In the genomic region with DNA sequence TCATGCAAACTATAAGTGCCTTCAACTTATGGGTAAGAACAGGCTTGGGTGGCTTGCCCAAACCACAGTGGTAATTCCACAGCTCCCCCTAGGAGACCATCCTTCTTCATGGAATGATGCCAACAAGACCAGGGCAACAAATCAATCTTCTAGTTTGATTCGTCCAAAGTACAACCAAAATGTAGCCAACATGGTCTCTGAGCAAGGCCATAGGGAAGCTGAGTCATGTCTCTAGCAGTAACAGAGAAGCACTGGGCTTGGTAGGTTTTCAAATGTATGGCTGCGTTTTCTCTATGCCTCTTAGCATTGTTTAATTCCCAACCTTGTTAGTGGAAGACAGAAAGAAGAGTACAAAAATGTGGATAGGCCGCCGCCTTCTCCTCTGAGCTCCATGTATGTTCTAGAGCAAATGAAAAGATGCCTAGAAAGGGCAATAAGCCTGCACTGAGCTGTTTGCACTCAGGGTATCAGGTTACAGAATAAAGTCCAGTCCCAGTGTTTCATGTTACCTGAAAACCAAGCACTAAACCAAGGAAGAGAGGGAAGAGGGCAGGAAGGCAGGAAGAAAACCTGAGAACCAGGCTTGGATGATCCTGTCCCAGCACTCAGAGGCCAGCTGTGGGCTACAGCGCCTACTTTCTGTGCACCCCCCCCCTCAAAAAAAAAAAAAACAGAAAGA, we compare ENCODE assay signal across 16 mouse cellular contexts.
A peak's percentile ranks its signal among the peaks of the same experiment; 100 is the strongest.
DNase-seq lines count a peak whose midpoint lies in the region; ATAC-seq and TF ChIP-seq lines count a peak whose summit lies in the region.
"Had no signal": no experiment of that assay in that cellular context is flagged by ENCODE, and none has a peak within 500 bp of the region (broad histone marks: within the 10 kb centered on the region; RNA-seq: fewer than 3 reads in every experiment).

No protein-coding gene starts in this region.

- no peak overlapping the region for H3K4me3 ChIP-seq in heart, embryonic 13.5 days
- no peak overlapping the region for H3K4me3 ChIP-seq in liver, embryonic 12.5 days
- H3K4me3 ChIP-seq in intestine, embryonic 15.5 days (replicated peaks), result no peak overlapping the region
- no peak overlapping the region for H3K4me3 ChIP-seq in small intestine, adult 2 months (ENCODE audit: low read depth, low read length)
- H3K4me3 ChIP-seq: hindbrain, embryonic 13.5 days; layer of hippocampus, adult 2 months; midbrain, embryonic 12.5 days had no signal

- 80% methylated on average over 5 of the region's 5 CpGs for WGBS in heart, embryonic 13.5 days
- WGBS in liver, embryonic 12.5 days (ENCODE audit: insufficient replicate concordance), result 74% methylated on average over 5 of the region's 5 CpGs
- WGBS in intestine, embryonic 15.5 days, result 50% methylated on average over 5 of the region's 5 CpGs
- WGBS in small intestine, adult 2 months, result 24% methylated on average over 5 of the region's 5 CpGs

- H3K4me2 ChIP-seq in heart, embryonic 13.5 days, result no peak overlapping the region
- H3K4me2 ChIP-seq in liver, embryonic 12.5 days, result no peak overlapping the region
- H3K4me2 ChIP-seq in intestine, embryonic 15.5 days (replicated peaks), result no peak overlapping the region
- H3K4me2 ChIP-seq: hindbrain, embryonic 13.5 days; midbrain, embryonic 12.5 days had no signal

- H3K27ac ChIP-seq in heart, embryonic 13.5 days (replicated peaks), result peak overlapping the region; percentile 50
- peak overlapping the region; percentile 43; the same call in 1 of the 2 replicates for H3K27ac ChIP-seq in liver, embryonic 12.5 days
- H3K27ac ChIP-seq in intestine, embryonic 15.5 days, result peak overlapping the region; percentile 37; the same call in 1 of the 2 replicates
- H3K27ac ChIP-seq in small intestine, adult 2 months (ENCODE audit: insufficient read depth, low read depth, low read length), result peak overlapping the region; percentile 51; the same call in 1 of the 2 replicates
- H3K27ac ChIP-seq: hindbrain, embryonic 13.5 days; layer of hippocampus, adult 2 months; midbrain, embryonic 12.5 days had no signal

- no peak for TF ChIP-seq CTCF in small intestine, adult 2 months (IDR thresholded peaks at IDR 0.05; ENCODE audit: extremely low read depth, insufficient read length, insufficient replicate concordance, low read depth, low read length)

- DNase-seq in heart, postnatal 4 days, result no peak
- DNase-seq in liver, result no peak
- no peak for DNase-seq in neural tube, embryonic 10.5 days (ENCODE audit: extremely low spot score, low spot score)
- no peak for DNase-seq in layer of hippocampus, postnatal 25 days (ENCODE audit: extremely low spot score in 1 of 2, low spot score in 1 of 2)
- DNase-seq: B cell, adult 2 months; cerebellum, adult 18-20 months; gastrocnemius, postnatal 36 days had no signal

- H3K9me3 ChIP-seq in heart, embryonic 13.5 days, result no peaks in the 10 kb centered on the region
- no peaks in the 10 kb centered on the region for H3K9me3 ChIP-seq in liver, embryonic 12.5 days (replicated peaks)
- H3K9me3 ChIP-seq in intestine, embryonic 15.5 days, result no peaks in the 10 kb centered on the region
- H3K9me3 ChIP-seq: hindbrain, embryonic 13.5 days; midbrain, embryonic 12.5 days had no signal

- H3K4me1 ChIP-seq in heart, embryonic 13.5 days, result peaks cover 66% of the 10 kb centered on the region
- H3K4me1 ChIP-seq in liver, embryonic 12.5 days, result peaks cover 55% of the 10 kb centered on the region
- peaks cover 19% of the 10 kb centered on the region for H3K4me1 ChIP-seq in intestine, embryonic 15.5 days (replicated peaks)
- peaks cover 17% of the 10 kb centered on the region for H3K4me1 ChIP-seq in small intestine, adult 2 months (ENCODE audit: control insufficient read depth, insufficient read depth, insufficient read length, low read length)

- H3K27me3 ChIP-seq in heart, embryonic 13.5 days (replicated peaks), result no peaks in the 10 kb centered on the region
- H3K27me3 ChIP-seq in liver, embryonic 12.5 days (replicated peaks), result no peaks in the 10 kb centered on the region
- H3K27me3 ChIP-seq in intestine, embryonic 15.5 days (replicated peaks), result no peaks in the 10 kb centered on the region
- no peaks in the 10 kb centered on the region for H3K27me3 ChIP-seq in small intestine, adult 2 months (ENCODE audit: control insufficient read depth, insufficient read depth, low read length)
- H3K27me3 ChIP-seq: hindbrain, embryonic 13.5 days had no signal

- no peaks in the 10 kb centered on the region for H3K36me3 ChIP-seq in heart, embryonic 13.5 days
- no peaks in the 10 kb centered on the region for H3K36me3 ChIP-seq in liver, embryonic 12.5 days
- H3K36me3 ChIP-seq in intestine, embryonic 15.5 days, result no peaks in the 10 kb centered on the region
- no peaks in the 10 kb centered on the region for H3K36me3 ChIP-seq in small intestine, adult 2 months (ENCODE audit: control insufficient read depth, insufficient read depth, low read length)
- H3K36me3 ChIP-seq: hindbrain, embryonic 13.5 days; midbrain, embryonic 12.5 days had no signal

- no peak for TF ChIP-seq POLR2A in small intestine, adult 2 months (IDR thresholded peaks at IDR 0.05; ENCODE audit: low read depth, low read length)

- ATAC-seq in heart, embryonic 13.5 days (ENCODE audit: extremely low read depth, insufficient number of reproducible peaks, low FRiP score, low TSS enrichment), result no peak
- ATAC-seq in liver, embryonic 12.5 days, result no peak
- peak; percentile 88 for ATAC-seq in intestine, embryonic 15.5 days
- ATAC-seq: activated CD4-positive, CD25-positive, alpha-beta regulatory T cell, adult 4 months; forebrain, embryonic 16.5 days had no signal

- no peak overlapping the region for H3K9ac ChIP-seq in heart, embryonic 13.5 days
- no peak overlapping the region for H3K9ac ChIP-seq in liver, embryonic 12.5 days
- H3K9ac ChIP-seq in intestine, embryonic 15.5 days, result no peak overlapping the region
- H3K9ac ChIP-seq: hindbrain, embryonic 13.5 days; midbrain, embryonic 12.5 days had no signal
